Mouse (Mus musculus) cerebellum, adult 11-12 months (tissue): ENCODE measurements around the gene Tjp3.
"Not testable (repeated sequence)": the region's sequence is repeated elsewhere in the genome, so short reads cannot be mapped to it uniquely, and the experiment has no call there.

Experiments used
- DNase-seq: peaks from one replicate; pipeline ENCODE4 v3.0.0; 2022

Tjp3 gene

GRCm38 (mm10) chr10:81229735-81230437 is 61.5 kb downstream of the Tjp3 start:
- DNase-seq = peak; percentile 65

GRCm38 (mm10) chr10:81223731-81224130 is 67.7 kb downstream of the Tjp3 start:
- not testable (repeated sequence) for DNase-seq
